Mouse (Mus musculus) stomach, postnatal 0 days (tissue): ENCODE results near the gene Usp2. TPM values are rescaled to one million over a fixed set of nuclear protein-coding genes. Genes with fewer than 3 reads are reported as not detected.
A peak's percentile ranks its signal among the peaks of the same experiment; 100 is the strongest.

Experiments
- ATAC-seq: fragments of 200-750 bp; cut with Nextera tagmentation; 2 replicates; pipeline ENCODE4 v1.8.0; 2017; ENCODE audit not compliant: low FRiP score, low TSS enrichment
- DNase-seq: peaks from one replicate; pipeline ENCODE4 v3.0.0-alpha.2; 2016; ENCODE audit warnings: low spot score
- H3K27ac ChIP-seq: fragments of 300-500 bp; sonication (generic); replicated peaks from 2 replicates; pipeline ENCODE4 v1.5.1; 2014; ENCODE audit warnings: mild to moderate bottlenecking, control low read depth
- H3K27me3 ChIP-seq: fragments of 300-500 bp; sonication (generic); 2 replicates; pipeline ENCODE4 v1.6.1; 2014; ENCODE audit warnings: low read length; ENCODE audit not compliant: control insufficient read depth, insufficient read depth
- H3K36me3 ChIP-seq: fragments of 300-500 bp; sonication (generic); 2 replicates; pipeline ENCODE4 v1.6.1; 2014; ENCODE audit warnings: low read length, mixed read lengths; ENCODE audit not compliant: control insufficient read depth, insufficient read depth
- H3K4me1 ChIP-seq: fragments of 300-500 bp; sonication (generic); replicated peaks from 2 replicates; pipeline ENCODE4 v1.6.1; 2014; ENCODE audit warnings: antibody characterized with exemption; ENCODE audit not compliant: control insufficient read depth, insufficient read depth
- H3K4me2 ChIP-seq: fragments of 300-500 bp; sonication (generic); replicated peaks from 2 replicates; pipeline ENCODE4 v1.6.1; 2014; ENCODE audit warnings: low read depth, mild to moderate bottlenecking, control low read depth, moderate library complexity
- H3K4me3 ChIP-seq: fragments of 300-500 bp; sonication (generic); 2 replicates; pipeline ENCODE4 v1.5.1; 2014; ENCODE audit warnings: low read depth, low read length, control low read depth
- H3K9ac ChIP-seq: fragments of 300-500 bp; sonication (generic); 2 replicates; pipeline ENCODE4 v1.6.1; 2014; ENCODE audit warnings: mild to moderate bottlenecking, low read length, control low read depth, mixed read lengths
- H3K9me3 ChIP-seq: fragments of 300-500 bp; sonication (generic); 2 replicates; pipeline ENCODE4 v1.6.1; 2016; ENCODE audit warnings: low read length; ENCODE audit not compliant: control insufficient read depth
- CTCF ChIP-seq: IDR thresholded peaks from 2 replicates; pipeline ENCODE4 v1.5.1; 2016; ENCODE audit warnings: antibody characterized with exemption, low read depth, mild to moderate bottlenecking, moderate library complexity
- EP300 ChIP-seq: optimal IDR thresholded peaks from 2 replicates; pipeline ENCODE3; 2016; ENCODE audit warnings: antibody characterized with exemption
- WGBS: fragments of 180-500 bp; shearing (Covaris S2); extraction: QIAGEN DNeasy Blood & Tissue Kit; methylation state at CpG from one replicate; pipeline ENCODE4 v1.1.7; 2014; 5-methylcytosine and 5-hydroxymethylcytosine counted together
- polyA plus RNA-seq: library from polyadenylated mRNA; unstranded; fragments of >200 nt; fragmentation: Nextera tagmentation; extraction: Ambion mirVana; gene quantifications from 2 replicates; pipeline ENCODE4 v1.2.1, GENCODE M21; 2015

Gene Usp2
- polyA plus RNA-seq, 1 experiment from 2014 or later = 11.6 TPM

GRCm38 (mm10) chr9:44071914-44072598 lies 5.2 kb downstream of the Usp2 start:
- Histone ChIP-seq H3K4me1 (peaks cover 10% of the 10 kb centered on the region; the same call in 1 of the 2 replicates), H3K9ac (no peak overlapping the region), H3K27me3 (no peaks in the 10 kb centered on the region), H3K4me3 (no peak overlapping the region), H3K36me3 (no peaks in the 10 kb centered on the region), H3K9me3 (no peaks in the 10 kb centered on the region), H3K27ac (no peak overlapping the region), H3K4me2 (no peak overlapping the region)
- DNase-seq (no peak), ATAC-seq (no peak)
- TF ChIP-seq EP300 = no peak
- no peak for TF ChIP-seq CTCF
- whole genome bisulfite sequencing = 47% methylated on average over 11 of the region's 11 CpGs

- no peak for DNase-seq
- H3K36me3 ChIP-seq = no peaks in the 10 kb centered on the region
- H3K27me3 ChIP-seq = no peaks in the 10 kb centered on the region
- 45% methylated on average over 4 of the region's 4 CpGs for WGBS
- H3K4me3 ChIP-seq = no peak overlapping the region
- no peak overlapping the region for H3K9ac ChIP-seq
- H3K9me3 ChIP-seq = no peaks in the 10 kb centered on the region
- H3K27ac ChIP-seq = no peak overlapping the region
- H3K4me1 ChIP-seq = peaks cover 12% of the 10 kb centered on the region
- no peak for ATAC-seq
- TF ChIP-seq EP300 = no peak
- no peak for TF ChIP-seq CTCF
- H3K4me2 ChIP-seq = no peak overlapping the region
Observed at GRCm38 (mm10) chr9:44072599-44072915, 5.7 kb downstream of the Usp2 start.

GRCm38 (mm10) chr9:44073115-44073514 lies 6.3 kb downstream of the Usp2 start:
- H3K4me2 ChIP-seq = no peak overlapping the region
- no peak overlapping the region for H3K27ac ChIP-seq
- ATAC-seq (no peak), DNase-seq (no peak)
- H3K36me3 ChIP-seq = no peaks in the 10 kb centered on the region
- no peak overlapping the region for H3K4me3 ChIP-seq
- H3K9me3 ChIP-seq = no peaks in the 10 kb centered on the region
- TF ChIP-seq CTCF (no peak), EP300 (no peak)
- H3K27me3 ChIP-seq = no peaks in the 10 kb centered on the region
- H3K4me1 ChIP-seq = peaks cover 15% of the 10 kb centered on the region
- H3K9ac ChIP-seq = no peak overlapping the region
- WGBS = 69% methylated on average over 5 of the region's 5 CpGs

- no peak for ATAC-seq
- WGBS = 64% methylated on average over 9 of the region's 9 CpGs
- peaks cover 21% of the 10 kb centered on the region for H3K4me1 ChIP-seq
- H3K27me3 ChIP-seq = no peaks in the 10 kb centered on the region
- no peak overlapping the region for H3K4me2 ChIP-seq
- H3K9me3 ChIP-seq = no peaks in the 10 kb centered on the region
- no peak overlapping the region for H3K4me3 ChIP-seq
- no peaks in the 10 kb centered on the region for H3K36me3 ChIP-seq
- no peak overlapping the region for H3K27ac ChIP-seq
- no peak for TF ChIP-seq EP300
- peak; percentile 60 for TF ChIP-seq CTCF
- DNase-seq = peak; percentile 49
- H3K9ac ChIP-seq = no peak overlapping the region
Observed at GRCm38 (mm10) chr9:44074395-44075275, 7.8 kb downstream of the Usp2 start.

GRCm38 (mm10) chr9:44075276-44075995 lies 8.6 kb downstream of the Usp2 start:
- Histone ChIP-seq H3K9ac (no peak overlapping the region), H3K4me1 (peaks cover 24% of the 10 kb centered on the region), H3K9me3 (no peaks in the 10 kb centered on the region), H3K4me2 (no peak overlapping the region), H3K4me3 (no peak overlapping the region), H3K27me3 (no peaks in the 10 kb centered on the region), H3K27ac (no peak overlapping the region), H3K36me3 (no peaks in the 10 kb centered on the region)
- ATAC-seq = no peak
- WGBS = 79% methylated on average over 24 of the region's 24 CpGs
- no peak for TF ChIP-seq EP300
- TF ChIP-seq CTCF = no peak
- DNase-seq = no peak
